Mouse (Mus musculus): Measurements from ENCODE around the gene Zfp202. TPM values are rescaled to one million over a fixed set of nuclear protein-coding genes. Genes with fewer than 3 reads are reported as not detected.
A peak's percentile ranks its signal among the peaks of the same experiment; 100 is the strongest.
"Not testable (repeated sequence)": the region's sequence is repeated elsewhere in the genome, so short reads cannot be mapped to it uniquely, and the experiment has no call there.

The Zfp202 gene
- total RNA-seq (2021): 3.9 and 5.0 TPM in 2 replicates
- long read RNA-seq, experiment 1, transcript Zfp202-201 (7 exons, 3,461 nt): major isoform, 5 of 7 reads
- long read RNA-seq, experiment 1, partial matches to known transcripts: 0 of 7 reads
- long read RNA-seq, experiment 1, other reads (novel, unspliced or antisense): 1 of 7 reads
- long read RNA-seq, experiment 2, partial matches to known transcripts: 0 of 5 reads
- long read RNA-seq, experiment 2, other reads (novel, unspliced or antisense): 2 of 5 reads

DNA sequence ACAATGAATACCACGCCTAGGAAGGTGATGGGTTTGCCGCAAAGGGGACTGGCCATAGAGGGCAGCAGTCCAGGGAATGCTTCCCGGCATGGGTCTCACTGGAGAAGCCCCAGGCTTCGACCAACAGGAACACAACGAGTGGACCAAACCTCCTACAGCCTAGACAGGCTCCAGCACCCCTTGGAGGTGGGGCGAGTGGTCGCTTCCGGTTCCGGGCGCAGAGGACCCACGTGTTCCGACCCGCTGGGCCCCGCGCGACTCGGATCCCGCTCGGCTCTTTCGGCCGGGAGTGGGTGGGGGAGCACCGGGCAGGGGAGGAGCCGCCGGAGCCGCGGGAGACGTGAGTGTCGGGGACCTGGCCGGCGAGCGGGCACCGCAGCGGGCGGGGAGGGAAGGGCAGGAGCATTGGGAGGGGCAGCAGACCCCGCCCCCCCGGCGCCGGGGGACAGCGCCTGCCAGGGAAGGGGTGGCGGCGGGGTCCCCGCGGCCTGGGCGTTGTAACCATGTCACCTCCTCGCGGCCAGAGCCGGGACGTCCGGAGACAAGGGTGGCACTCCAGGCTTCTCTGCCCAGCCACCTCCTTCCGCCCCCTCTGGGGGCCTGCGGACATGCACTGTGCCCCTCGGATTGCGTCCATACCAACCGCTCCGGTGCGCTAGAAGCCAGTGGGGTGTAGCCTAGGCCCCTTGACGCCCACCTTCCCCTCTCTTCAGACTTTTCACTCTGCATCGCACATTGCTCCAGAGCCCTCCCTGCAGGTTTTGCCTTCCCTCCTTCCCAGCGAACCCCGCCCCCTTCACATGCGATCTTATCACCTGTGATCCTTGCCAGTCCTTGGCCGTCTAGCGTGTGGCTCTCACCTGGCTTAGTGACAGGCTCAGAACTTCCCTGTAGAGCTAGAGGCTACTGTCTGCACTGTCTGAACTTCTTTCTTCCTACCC, at the start of gene Zfp202:
Gene Zfp202 (plus strand): TSS at position 219 of the 941 bp plus-strand sequence.
- DNase-seq: peak; percentile 95

DNA sequence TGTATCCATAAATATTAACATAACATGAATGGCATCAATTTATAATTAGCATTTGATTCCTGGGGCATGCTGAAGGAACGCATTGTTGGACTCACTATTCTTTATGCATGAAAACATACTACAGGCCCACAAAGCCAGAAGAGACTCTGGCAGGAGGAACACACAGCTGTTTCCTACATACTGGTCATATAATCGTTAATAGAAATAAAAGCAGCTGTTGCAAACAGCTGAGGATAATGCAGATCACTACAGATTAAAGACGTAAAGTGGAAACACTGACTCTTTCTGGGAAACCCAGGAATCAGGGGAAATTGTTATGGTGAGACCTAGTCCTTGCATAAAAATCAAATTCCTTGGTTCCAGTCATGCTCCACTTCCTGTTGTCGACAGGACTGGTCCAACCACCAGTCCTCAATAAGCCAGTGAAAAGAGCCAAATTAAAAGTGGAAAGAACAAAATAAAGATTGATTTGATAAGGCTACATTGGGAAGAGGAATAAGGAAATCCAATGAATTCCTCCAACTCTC, 36.9 kb upstream of the Zfp202 start:
- DNase-seq: no peak

DNA sequence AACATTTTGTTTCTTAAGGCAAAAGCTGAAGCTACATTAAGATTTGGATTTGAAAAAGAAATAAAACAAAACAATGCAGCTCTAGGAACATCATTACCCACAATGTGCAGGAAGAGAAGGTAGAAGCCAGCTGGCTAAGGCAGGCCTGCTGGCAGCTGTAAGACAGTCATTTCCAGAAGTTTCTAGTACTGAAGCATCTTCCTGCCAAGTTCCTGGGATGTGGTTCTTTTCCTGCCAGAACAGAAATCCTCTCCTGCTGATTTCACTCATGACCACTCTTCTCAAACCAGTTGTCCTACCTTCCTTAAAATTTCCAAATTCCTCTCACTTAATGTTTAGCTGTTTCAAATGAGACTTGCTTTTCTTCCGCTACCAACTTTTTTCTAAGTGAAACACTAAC, 25.7 kb upstream of the Zfp202 start:
- no peak for DNase-seq

DNA sequence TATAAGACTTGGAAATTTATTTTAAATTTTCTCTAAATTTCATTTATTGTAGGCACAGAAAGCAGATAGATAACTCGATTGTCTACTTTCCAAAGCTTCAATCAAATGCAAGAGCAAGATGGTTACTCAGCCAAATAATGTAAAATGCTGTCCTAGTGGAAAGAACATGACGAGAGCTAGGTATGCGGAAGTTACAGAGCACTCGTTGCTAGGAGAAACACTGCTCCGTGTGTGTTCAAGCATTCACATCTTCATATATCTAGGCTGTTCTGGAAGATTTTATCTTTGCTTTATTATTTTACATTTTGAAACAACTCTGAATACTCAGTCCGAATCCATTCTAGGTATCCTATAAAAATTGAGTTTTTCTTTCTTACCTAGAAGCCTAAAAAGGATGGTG, 15.1 kb upstream of the Zfp202 start:
- DNase-seq: no peak

DNA sequence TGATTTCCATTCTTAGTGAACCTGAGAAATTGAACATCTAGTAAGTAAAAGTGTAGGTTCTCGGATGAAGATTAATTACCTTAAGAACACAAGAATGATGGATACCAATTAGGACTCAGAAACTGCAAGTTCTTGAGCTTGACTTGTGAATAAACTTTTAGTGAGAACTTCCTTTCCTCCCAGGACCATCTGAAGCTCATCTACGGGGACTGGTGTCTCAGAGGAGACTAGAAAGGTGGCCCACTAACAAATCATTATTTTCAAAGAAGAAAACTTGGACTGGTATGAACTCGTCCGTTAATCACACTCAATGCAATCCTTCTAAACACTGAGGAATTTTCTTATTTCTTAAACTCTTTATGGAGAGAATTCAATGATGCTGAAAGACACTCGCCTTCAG, 11.5 kb upstream of the Zfp202 start, which contains the start of gene Olfr986:
Gene Olfr986 (plus strand): TSS at position 301 of the 400 bp plus-strand sequence.
- no peak for DNase-seq

DNA sequence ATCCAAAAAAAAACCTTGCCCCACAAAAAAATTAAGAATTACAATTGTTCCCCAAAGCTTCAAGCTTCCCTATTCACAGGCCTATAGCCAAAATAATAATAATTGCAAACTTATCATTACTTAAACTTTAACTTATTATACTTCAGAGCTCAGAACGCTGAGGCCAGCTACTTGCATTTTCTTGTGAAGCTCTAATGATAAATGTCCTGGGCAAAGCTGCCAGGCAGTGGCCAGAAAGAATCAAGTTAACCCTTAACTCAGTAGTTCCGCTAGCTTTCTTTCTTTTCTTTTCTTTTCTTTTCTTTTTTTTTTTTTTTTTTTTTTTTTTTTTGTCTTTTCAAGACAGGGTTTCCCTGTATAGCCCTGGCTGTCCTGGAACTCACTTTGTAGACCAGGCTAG, 7.0 kb upstream of the Zfp202 start:
- DNase-seq: not testable (repeated sequence)

GRCm38 (mm10) chr9:40191086-40191876, 835 bp upstream of the Zfp202 start:
- DNase-seq: no peak

DNA sequence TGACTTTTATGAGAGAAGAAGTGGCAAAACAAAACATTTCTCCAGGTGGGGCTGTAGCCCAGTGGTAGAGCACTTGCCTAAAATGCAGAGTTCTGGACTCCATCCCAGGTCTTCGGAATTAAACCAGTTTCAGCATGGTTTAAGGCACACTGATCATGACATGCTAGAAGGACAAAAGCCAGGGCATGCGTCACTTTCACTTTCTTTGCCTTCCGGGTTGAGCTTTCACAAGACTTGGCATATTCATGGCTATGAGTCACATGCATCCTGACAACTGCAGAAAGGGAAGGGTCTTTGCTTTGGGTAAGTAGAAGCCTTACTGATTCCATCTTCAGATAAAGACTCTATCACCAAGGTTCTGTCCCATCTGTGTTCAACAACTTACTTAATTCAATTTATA, 3.9 kb downstream of the Zfp202 start:
- DNase-seq: peak; percentile 77

DNA sequence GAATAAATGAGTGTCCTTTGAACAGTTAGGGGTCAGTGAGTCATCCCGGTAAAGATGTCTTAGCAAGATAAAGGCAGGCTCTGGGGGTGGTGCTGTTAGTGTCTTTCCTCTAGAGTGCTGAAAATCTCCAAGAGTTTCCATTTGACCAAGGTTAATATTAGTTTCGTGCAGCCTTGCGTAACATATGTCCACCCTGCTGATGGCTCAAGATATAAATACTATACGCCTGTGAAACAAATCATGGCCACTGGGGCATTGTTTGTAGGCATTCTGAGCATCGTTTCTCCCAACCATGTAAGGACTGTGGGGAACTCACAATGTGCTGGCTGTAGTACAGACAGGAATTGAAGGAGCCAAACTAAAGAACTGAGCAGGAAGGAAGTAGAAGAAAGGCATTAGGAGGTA, 14.4 kb downstream of the Zfp202 start:
- no peak for DNase-seq

GRCm38 (mm10) chr9:40210744-40211143, 18.6 kb downstream of the Zfp202 start:
- no peak for DNase-seq

GRCm38 (mm10) chr9:40214058-40214457, 21.9 kb downstream of the Zfp202 start:
- DNase-seq: no peak

DNA sequence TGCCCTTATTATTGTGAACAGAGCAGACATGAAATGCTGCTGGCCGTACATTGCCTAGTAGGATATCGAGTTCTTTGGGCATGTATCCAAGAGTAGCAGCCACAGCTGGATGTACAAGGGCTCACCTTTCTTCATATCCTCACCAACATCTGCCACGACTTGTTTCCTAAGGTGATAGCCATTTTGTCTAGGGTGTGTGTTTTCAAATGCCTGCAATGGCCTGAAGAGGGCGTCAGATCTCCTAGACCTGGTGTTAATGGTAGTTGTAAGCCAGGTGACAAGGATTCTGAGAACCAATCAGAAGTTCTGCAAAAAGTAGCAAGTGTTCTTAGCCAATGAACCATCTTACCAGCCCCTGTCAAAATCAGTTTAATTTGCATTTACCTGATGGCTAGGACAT, 24.5 kb downstream of the Zfp202 start:
- DNase-seq: no peak

- DNase-seq: no peak
Measured at GRCm38 (mm10) chr9:40224289-40224688, 32.2 kb downstream of the Zfp202 start.

DNA sequence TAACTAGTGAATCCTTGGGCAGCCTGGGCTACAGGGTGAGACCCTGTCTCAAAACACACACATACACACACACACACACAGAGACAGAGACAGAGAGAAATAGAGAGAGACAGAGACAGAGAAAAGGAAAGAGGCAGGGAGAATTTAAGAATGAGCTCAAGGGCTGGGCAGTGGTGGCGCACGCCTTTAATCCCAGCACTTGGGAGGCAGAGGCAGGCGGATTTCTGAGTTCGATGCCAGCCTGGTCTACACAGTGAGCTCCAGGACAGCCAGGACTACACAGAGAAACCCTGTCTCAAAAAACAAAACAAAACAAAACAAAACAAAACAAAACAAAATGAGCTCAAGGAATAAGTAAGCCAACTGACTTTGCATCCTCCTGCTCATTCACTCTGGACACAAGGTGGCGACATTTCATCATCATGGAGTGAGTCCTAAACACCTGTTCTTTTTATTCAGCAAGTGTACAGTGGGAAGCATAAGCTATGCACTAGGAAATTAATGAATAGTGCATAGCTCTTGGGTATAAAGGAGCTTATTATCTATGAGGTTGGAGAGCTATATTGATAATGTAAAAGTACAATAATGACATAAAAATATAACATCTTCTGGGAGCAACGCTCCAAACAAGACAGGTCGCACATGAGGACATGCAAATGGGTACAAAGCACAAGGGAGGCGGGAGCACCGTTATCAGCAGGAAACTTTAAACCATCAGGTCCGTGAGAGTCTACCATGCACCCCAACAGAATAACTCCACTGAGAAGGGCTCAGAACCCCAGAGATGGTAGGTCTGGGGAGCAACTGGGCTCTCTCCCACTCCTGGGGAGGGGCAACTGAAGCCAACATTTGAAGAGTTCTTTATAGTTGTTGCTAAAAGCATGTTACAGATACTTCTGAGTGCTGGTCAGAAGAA, 36.0 kb downstream of the Zfp202 start:
- peak; percentile 64 for DNase-seq

GRCm38 (mm10) chr9:40228804-40229331, 36.8 kb downstream of the Zfp202 start:
- no peak for DNase-seq

- DNase-seq: no peak
Measured at GRCm38 (mm10) chr9:40229479-40229878, 37.4 kb downstream of the Zfp202 start.

GRCm38 (mm10) chr9:40231019-40231418, 38.9 kb downstream of the Zfp202 start:
- no peak for DNase-seq

DNA sequence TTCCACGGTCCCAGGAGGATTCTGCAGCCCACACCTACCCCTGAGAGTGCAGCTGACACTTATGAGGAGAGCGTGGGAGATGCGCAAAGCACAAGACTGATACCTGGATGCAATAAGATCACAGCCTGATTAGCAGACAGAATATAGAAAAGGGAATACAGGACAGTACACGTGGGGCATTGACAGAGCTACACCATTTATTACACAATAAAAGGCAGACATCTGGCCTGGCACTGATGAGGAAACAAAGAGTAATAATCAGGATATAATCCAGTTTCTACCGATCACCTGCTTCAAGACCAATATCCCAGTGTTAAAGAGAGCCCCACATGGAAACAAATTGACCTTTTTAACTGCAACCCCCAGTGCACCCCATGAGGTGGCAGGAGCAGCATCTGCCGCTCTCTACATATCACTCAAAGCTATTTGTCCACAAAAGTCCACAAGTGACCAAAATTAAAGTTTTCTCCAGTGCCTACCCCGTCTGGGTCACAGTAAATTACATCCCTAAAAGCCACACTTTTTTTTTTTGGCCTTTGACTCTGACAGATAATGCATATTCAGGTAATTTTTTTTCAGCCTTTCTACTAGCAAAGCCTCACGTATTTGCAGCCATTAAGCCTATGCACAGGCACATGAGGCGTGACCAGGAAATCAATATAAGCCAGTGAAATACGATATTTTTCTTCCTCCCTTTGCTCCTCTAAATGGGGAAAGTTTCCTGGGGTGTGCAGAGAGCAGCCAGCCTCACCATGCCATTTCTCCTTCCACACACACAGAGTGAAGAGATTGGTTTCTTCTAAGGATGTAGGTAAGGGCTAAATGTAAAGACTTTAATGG, 42.3 kb downstream of the Zfp202 start:
- no peak for DNase-seq

- DNase-seq: no peak
Measured at GRCm38 (mm10) chr9:40235220-40235619, 43.1 kb downstream of the Zfp202 start.

- no peak for DNase-seq
Measured at GRCm38 (mm10) chr9:40239749-40240148, 47.6 kb downstream of the Zfp202 start.

All from adrenal gland, postnatal 14 days (tissue).